Mouse (Mus musculus): ENCODE results near the gene Zgpat. TPM values are rescaled to one million over a fixed set of nuclear protein-coding genes. Genes with fewer than 3 reads are reported as not detected.

Gene Zgpat
- 130 and 133 TPM in 2 replicates for polyA plus RNA-seq (2012; rRNA removed)

GRCm38 (mm10) chr2:181364860-181365596 is at the start of gene Zgpat, which contains the start of gene Arfrp1:
Zgpat (plus strand) TSS chr2:181364928.
Arfrp1 (minus strand) TSS chr2:181365404.

GRCm38 (mm10) chr2:181319248-181320102 is 45.3 kb upstream of the Zgpat start, which contains the start of gene Rtel1:
Rtel1 (plus strand) TSS chr2:181319739.

GRCm38 (mm10) chr2:181379778-181380177 is 15.1 kb downstream of the Zgpat start, which contains the start of gene Lime1:
Lime1 (plus strand) TSS chr2:181380078.

Other genes with a start within 250 kb of the Zgpat start
- 78.7 and 87.8 TPM in 2 replicates for gene Kcnq2, start 229.6 kb upstream of the Zgpat start, polyA plus RNA-seq (2012; rRNA removed)
- 199 and 216 TPM in 2 replicates for gene Eef1a2, start 207.9 kb upstream of the Zgpat start, polyA plus RNA-seq (2012; rRNA removed)
- gene Ppdpf, start 177.7 kb upstream of the Zgpat start, polyA plus RNA-seq (2012; rRNA removed) = 225 and 239 TPM in 2 replicates
- 0.05 and 0.08 TPM in 2 replicates for gene Ptk6, start 162.1 kb upstream of the Zgpat start, polyA plus RNA-seq (2012; rRNA removed)
- 0.16 TPM in 2 replicates for gene Srms, start 151.7 kb upstream of the Zgpat start, polyA plus RNA-seq (2012; rRNA removed)
- 0.19 and 0.35 TPM in 2 replicates for gene Fndc11, start 144.9 kb upstream of the Zgpat start, polyA plus RNA-seq (2012; rRNA removed)
- 2.1 and 2.2 TPM in 2 replicates for gene Helz2, start 122.9 kb upstream of the Zgpat start, polyA plus RNA-seq (2012; rRNA removed)
- gene Gmeb2, start 76.9 kb upstream of the Zgpat start, polyA plus RNA-seq (2012; rRNA removed) = 27.2 and 29.7 TPM in 2 replicates
- 1,007 and 1,209 TPM in 2 replicates for gene Stmn3, start 50.4 kb upstream of the Zgpat start, polyA plus RNA-seq (2012; rRNA removed)
- 99.7 and 111 TPM in 2 replicates for gene Rtel1, start 45.2 kb upstream of the Zgpat start, polyA plus RNA-seq (2012; rRNA removed)
- gene Arfrp1, start 476 bp downstream of the Zgpat start, polyA plus RNA-seq (2012; rRNA removed) = 104 and 107 TPM in 2 replicates
- 115 and 119 TPM in 2 replicates for gene Lime1, start 15.2 kb downstream of the Zgpat start, polyA plus RNA-seq (2012; rRNA removed)
- 10.0 and 11.4 TPM in 2 replicates for gene Zbtb46, start 94.5 kb downstream of the Zgpat start, polyA plus RNA-seq (2012; rRNA removed)
- gene Abhd16b, start 128.3 kb downstream of the Zgpat start, polyA plus RNA-seq (2012; rRNA removed) = not detected in 2 replicates
- gene Tpd52l2, start 132.2 kb downstream of the Zgpat start, polyA plus RNA-seq (2012; rRNA removed) = 108 and 119 TPM in 2 replicates
- 183 and 196 TPM in 2 replicates for gene Dnajc5, start 155.6 kb downstream of the Zgpat start, polyA plus RNA-seq (2012; rRNA removed)
- 149 and 150 TPM in 2 replicates for gene Uckl1, start 220.0 kb downstream of the Zgpat start, polyA plus RNA-seq (2012; rRNA removed)
- 34.2 and 36.7 TPM in 2 replicates for gene Prpf6, start 226.9 kb downstream of the Zgpat start, polyA plus RNA-seq (2012; rRNA removed)
- gene Zfp512b, start 227.9 kb downstream of the Zgpat start, polyA plus RNA-seq (2012; rRNA removed) = 109 and 115 TPM in 2 replicates
- 116 and 121 TPM in 2 replicates for gene Samd10, start 234.3 kb downstream of the Zgpat start, polyA plus RNA-seq (2012; rRNA removed)